Mouse (Mus musculus): Measurements from ENCODE around the gene Ang2.
"Not testable (repeated sequence)": the region's sequence is repeated elsewhere in the genome, so short reads cannot be mapped to it uniquely, and the experiment has no call there.

Ang2 gene

GRCm38 (mm10) chr14:51199098-51200023 is at the start of gene Ang2:
Gene Ang2, minus strand, starts transcription at chr14:51199148.
- in situ Hi-C loops (cut with MseI, MboI): loop anchor here in 1 of 2 experiments (10.0 kb wide), 1 partner anchor 85 kb away; no protein-coding TSS in a partner anchor

GRCm38 (mm10) chr14:51247736-51248135 is 48.8 kb upstream of the Ang2 start:
- in situ Hi-C loops (cut with MseI, MboI): no loop called here

GRCm38 (mm10) chr14:51240899-51241298 is 42.0 kb upstream of the Ang2 start:
- in situ Hi-C loops (cut with MseI, MboI): loop anchor here in 1 of 2 experiments (5.0 kb wide), 1 partner anchor 139 kb away; no protein-coding TSS in a partner anchor

GRCm38 (mm10) chr14:51237488-51237887 is 38.5 kb upstream of the Ang2 start:
- in situ Hi-C loops (cut with MseI, MboI): loop anchor here in 1 of 2 experiments (5.0 kb wide), 1 partner anchor 85 kb away; no protein-coding TSS in a partner anchor

GRCm38 (mm10) chr14:51229657-51230056 is 30.7 kb upstream of the Ang2 start:
- in situ Hi-C loops (cut with MseI, MboI): not testable (repeated sequence)

GRCm38 (mm10) chr14:51220075-51220474 is 21.1 kb upstream of the Ang2 start:
- in situ Hi-C loops (cut with MseI, MboI): not testable (repeated sequence)

- in situ Hi-C loops (cut with MseI, MboI): no loop called here
Observed at GRCm38 (mm10) chr14:51203115-51203514, 4.2 kb upstream of the Ang2 start, which contains the start of gene Ear14. Gene Ear14, plus strand, starts transcription at chr14:51203391.

- in situ Hi-C loops (cut with MseI, MboI): no loop called here
Observed at GRCm38 (mm10) chr14:51200466-51200865, 1.5 kb upstream of the Ang2 start.

GRCm38 (mm10) chr14:51200054-51200453 is 1.1 kb upstream of the Ang2 start:
- in situ Hi-C loops (cut with MseI, MboI): no loop called here

- in situ Hi-C loops (cut with MseI, MboI): loop anchor here in 1 of 2 experiments (10.0 kb wide), 1 partner anchor 89 kb away; no protein-coding TSS in a partner anchor
Observed at GRCm38 (mm10) chr14:51195681-51196080, 3.3 kb downstream of the Ang2 start.

GRCm38 (mm10) chr14:51181051-51181450 is 17.9 kb downstream of the Ang2 start:
- in situ Hi-C loops (cut with MseI, MboI): not testable (repeated sequence)

GRCm38 (mm10) chr14:51173843-51174242 is 25.1 kb downstream of the Ang2 start:
- in situ Hi-C loops (cut with MseI, MboI): no loop called here

GRCm38 (mm10) chr14:51172947-51173346 is 26.0 kb downstream of the Ang2 start:
- in situ Hi-C loops (cut with MseI, MboI): not testable (repeated sequence)

GRCm38 (mm10) chr14:51172095-51172865 is 26.7 kb downstream of the Ang2 start:
- in situ Hi-C loops (cut with MseI, MboI): not testable (repeated sequence)

- in situ Hi-C loops (cut with MseI, MboI): loop anchor here in 1 of 2 experiments (5.0 kb wide), 1 partner anchor 54 kb away; the partner anchor contains the start of gene Eddm3b
Observed at GRCm38 (mm10) chr14:51166068-51166467, 32.9 kb downstream of the Ang2 start.

- in situ Hi-C loops (cut with MseI, MboI): loop anchor here in 1 of 2 experiments (5.0 kb wide), 1 partner anchor 53 kb away; the partner anchor contains the start of gene Eddm3b
Observed at GRCm38 (mm10) chr14:51165435-51165834, 33.5 kb downstream of the Ang2 start.

GRCm38 (mm10) chr14:51163323-51163722 is 35.6 kb downstream of the Ang2 start:
- in situ Hi-C loops (cut with MseI, MboI): loop anchor here in 1 of 2 experiments (5.0 kb wide), 1 partner anchor 56 kb away; no protein-coding TSS in a partner anchor

- in situ Hi-C loops (cut with MseI, MboI): loop anchor here in 1 of 2 experiments (5.0 kb wide), 1 partner anchor 55 kb away; no protein-coding TSS in a partner anchor
Observed at GRCm38 (mm10) chr14:51161976-51162375, 37.0 kb downstream of the Ang2 start, which contains the start of gene Rnase2b. Gene Rnase2b, plus strand, starts transcription at chr14:51162260.

- in situ Hi-C loops (cut with MseI, MboI): no loop called here
Observed at GRCm38 (mm10) chr14:51157072-51157471, 41.9 kb downstream of the Ang2 start.

- in situ Hi-C loops (cut with MseI, MboI): no loop called here
Observed at GRCm38 (mm10) chr14:51156736-51157068, 42.2 kb downstream of the Ang2 start.

- in situ Hi-C loops (cut with MseI, MboI): no loop called here
Observed at GRCm38 (mm10) chr14:51156056-51156735, 42.8 kb downstream of the Ang2 start.
